Mouse (Mus musculus) lung, postnatal 0 days (tissue): ENCODE measurements around the gene Zfp775.

Experiments
- CTCF ChIP-seq: IDR thresholded peaks from 2 replicates; pipeline ENCODE4 v1.5.1; 2016; ENCODE audit warnings: antibody characterized with exemption, mild to moderate bottlenecking
- EP300 ChIP-seq: IDR thresholded peaks from 2 replicates; pipeline ENCODE4 v1.6.1; 2016; ENCODE audit warnings: antibody characterized with exemption, mild to moderate bottlenecking, control low read depth

DNA sequence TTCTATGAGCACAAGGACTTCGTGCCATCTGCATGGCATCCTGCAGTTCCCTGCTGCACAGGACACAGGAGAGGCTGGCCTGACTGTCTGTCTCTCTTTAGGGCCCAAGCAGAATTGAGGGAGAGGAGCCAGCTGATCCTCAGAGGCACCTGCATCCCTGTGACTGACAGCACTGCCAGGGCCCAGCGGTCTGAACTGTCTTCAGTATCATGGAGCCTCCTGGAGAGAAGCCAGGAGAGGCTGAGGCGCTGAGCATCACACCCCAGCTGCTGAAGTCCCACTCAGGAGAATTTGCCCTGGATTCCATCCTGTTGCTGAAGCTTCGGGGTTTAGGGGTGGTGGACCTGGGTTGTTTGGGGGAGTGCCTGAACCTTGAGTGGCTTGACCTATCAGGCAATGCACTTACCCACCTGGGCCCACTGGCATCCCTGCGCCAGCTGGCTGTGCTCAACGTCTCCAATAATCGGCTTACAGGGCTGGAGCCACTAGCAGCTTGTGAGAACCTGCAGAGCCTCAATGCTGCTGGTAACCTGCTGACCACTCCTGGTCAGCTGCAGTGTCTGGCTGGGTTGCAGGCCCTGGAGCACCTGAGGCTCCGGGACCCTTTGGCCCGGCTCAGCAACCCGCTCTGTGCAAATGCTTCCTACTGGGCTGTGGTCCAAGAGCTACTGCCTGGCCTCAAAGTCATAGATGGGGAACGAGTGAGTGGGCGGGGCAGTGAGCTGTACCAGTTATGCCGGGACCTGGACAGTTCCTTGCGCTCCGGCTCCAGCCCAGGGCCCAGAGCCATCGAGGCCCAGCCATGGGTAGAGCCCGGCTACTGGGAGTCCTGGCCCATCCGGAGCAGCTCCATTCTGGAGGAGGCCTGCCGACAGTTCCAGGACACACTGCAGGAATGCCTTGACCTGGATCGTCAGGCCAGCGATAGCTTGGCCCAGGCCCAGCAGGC lies 33.6 kb upstream of the Zfp775 start:
- TF ChIP-seq CTCF (no peak), EP300 (no peak)
